Mouse (Mus musculus): Measurements from ENCODE around the gene Mavs. TPM values are rescaled to one million over a fixed set of nuclear protein-coding genes. Genes with fewer than 3 reads are reported as not detected.
A peak's percentile ranks its signal among the peaks of the same experiment; 100 is the strongest.

Gene Mavs
- polyA plus RNA-seq, 1 experiment from 2014 or later = 13.8 TPM

DNA sequence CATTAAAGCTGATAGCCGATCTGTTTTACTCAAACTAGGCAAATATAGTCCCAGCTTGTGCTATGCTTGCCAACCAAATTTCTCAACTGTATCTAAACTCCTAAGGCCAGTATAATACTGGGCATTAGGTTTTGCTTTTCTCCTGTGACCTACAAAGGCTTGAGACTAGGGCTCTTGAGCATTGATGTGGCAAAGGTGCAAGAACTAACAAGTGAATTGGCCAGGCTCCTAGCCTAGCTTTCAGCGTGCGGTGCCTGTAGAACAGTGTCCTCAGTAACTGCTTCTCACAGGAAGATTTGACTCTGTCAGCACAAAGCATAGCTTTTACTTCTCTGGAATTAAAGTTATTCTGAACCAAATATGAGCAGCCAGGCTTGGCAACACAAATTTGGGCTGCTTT, 41.6 kb downstream of the Mavs start:
- H3K4me2 ChIP-seq (replicated peaks) = no peak overlapping the region
- H3K9ac ChIP-seq (replicated peaks) = no peak overlapping the region
- WGBS = 95% methylated on average over 3 of the region's 3 CpGs
- H3K9me3 ChIP-seq = no peaks in the 10 kb centered on the region
- peaks cover 65% of the 10 kb centered on the region for H3K36me3 ChIP-seq
- no peaks in the 10 kb centered on the region for H3K27me3 ChIP-seq
- H3K4me1 ChIP-seq = no peaks in the 10 kb centered on the region
- H3K4me3 ChIP-seq = no peak overlapping the region
- H3K27ac ChIP-seq (replicated peaks) = no peak overlapping the region
- no peak for ATAC-seq (ENCODE audit: low FRiP score, low read depth)

DNA sequence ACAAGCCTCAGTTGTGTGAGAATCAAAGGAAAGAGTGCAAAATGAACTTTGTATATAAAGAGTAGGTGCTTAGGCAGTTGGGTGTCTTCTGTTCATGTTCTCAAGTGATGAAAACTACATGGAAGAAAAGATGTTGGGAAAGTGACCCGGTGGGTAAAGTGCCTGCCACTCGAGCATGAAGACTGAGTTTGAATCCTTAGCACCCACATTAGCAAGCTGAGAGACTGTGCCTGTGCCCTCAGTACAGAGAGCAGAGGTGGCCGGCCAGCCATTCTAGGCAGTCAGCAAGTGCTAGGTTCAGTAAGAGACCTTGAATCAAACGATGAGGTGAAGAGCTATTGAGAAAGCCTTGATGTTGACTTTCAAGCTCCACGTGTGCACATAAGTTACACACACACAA, 42.9 kb downstream of the Mavs start:
- 92% methylated on average over 5 of the region's 5 CpGs for WGBS
- Histone ChIP-seq H3K36me3 (peaks cover 76% of the 10 kb centered on the region), H3K4me3 (no peak overlapping the region), H3K9ac (replicated peaks) (no peak overlapping the region), H3K9me3 (no peaks in the 10 kb centered on the region), H3K4me2 (replicated peaks) (no peak overlapping the region), H3K27me3 (no peaks in the 10 kb centered on the region), H3K27ac (replicated peaks) (no peak overlapping the region), H3K4me1 (no peaks in the 10 kb centered on the region)
- ATAC-seq (ENCODE audit: low FRiP score, low read depth) = no peak

DNA sequence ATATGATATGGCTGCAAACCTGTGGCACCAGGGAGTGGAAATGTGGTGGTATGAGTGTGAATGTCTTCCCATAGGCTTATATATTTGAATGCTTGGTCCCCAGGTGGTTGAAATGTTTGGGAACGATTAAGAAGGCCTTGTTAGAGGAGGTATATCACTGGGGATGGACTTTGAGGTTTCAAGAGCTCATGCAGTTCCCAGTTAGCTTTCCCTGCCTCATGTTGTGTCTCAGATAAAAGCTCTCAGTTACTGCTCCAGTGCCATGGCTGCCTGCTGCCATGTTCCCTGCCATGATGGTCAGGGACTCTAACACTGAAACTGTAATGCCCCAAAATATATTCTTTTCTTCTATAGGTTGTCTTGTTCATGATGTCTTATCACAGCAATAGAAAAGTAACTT, 47.7 kb downstream of the Mavs start:
- H3K4me2 ChIP-seq (replicated peaks) = no peak overlapping the region
- H3K9me3 ChIP-seq = no peaks in the 10 kb centered on the region
- H3K27me3 ChIP-seq = no peaks in the 10 kb centered on the region
- H3K9ac ChIP-seq (replicated peaks) = no peak overlapping the region
- H3K4me1 ChIP-seq = no peaks in the 10 kb centered on the region
- H3K36me3 ChIP-seq = peaks cover 70% of the 10 kb centered on the region
- no peak overlapping the region for H3K4me3 ChIP-seq
- 82% methylated on average over 1 of the region's 1 CpGs for WGBS
- no peak for ATAC-seq (ENCODE audit: low FRiP score, low read depth)
- no peak overlapping the region for H3K27ac ChIP-seq (replicated peaks)

DNA sequence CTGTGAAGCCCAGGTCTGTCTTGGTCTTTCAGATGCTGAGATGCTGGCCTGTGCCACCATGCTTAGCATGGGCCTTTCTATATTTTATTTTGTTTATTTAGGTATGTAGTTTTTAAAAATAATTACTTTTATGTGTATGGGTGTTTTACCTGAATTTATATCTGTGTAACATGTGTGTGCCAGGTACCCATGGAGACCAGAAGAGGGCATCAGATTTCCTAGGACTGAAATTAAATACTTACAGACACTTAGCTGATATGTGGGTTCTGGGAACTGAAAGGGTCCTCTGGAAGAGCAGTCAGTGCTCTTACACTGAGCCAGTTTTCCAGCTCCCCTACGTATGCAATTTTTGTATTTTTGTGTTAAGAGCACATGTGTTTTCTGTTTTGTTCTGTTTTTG, 52.4 kb downstream of the Mavs start:
- H3K4me3 ChIP-seq = no peak overlapping the region
- H3K36me3 ChIP-seq = peaks cover 63% of the 10 kb centered on the region
- H3K27me3 ChIP-seq = no peaks in the 10 kb centered on the region
- H3K4me2 ChIP-seq (replicated peaks) = no peak overlapping the region
- no peaks in the 10 kb centered on the region for H3K4me1 ChIP-seq
- no peak overlapping the region for H3K9ac ChIP-seq (replicated peaks)
- H3K27ac ChIP-seq (replicated peaks) = no peak overlapping the region
- ATAC-seq (ENCODE audit: low FRiP score, low read depth) = no peak
- no peaks in the 10 kb centered on the region for H3K9me3 ChIP-seq
- WGBS = 90% methylated on average over 1 of the region's 1 CpGs

DNA sequence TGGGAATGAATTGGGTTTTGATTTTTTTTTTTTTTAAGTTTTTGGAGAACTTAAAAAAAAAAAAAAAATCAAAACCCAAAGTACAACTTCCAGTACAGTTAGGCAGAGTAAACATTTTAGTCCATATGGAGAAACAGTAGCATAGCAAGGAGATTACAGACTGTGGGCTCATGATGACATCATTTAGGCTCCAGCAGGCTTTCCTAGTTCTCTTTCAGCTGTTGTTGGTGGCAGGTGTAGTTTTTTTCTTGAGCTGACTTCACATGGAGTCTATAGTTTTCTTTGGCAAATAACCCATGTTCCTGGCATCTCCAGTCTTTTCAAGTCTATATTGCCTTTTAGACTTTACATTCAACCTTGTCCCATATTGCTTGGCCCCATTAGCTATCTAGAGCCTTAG, 56.8 kb downstream of the Mavs start:
- Histone ChIP-seq H3K36me3 (peaks cover 70% of the 10 kb centered on the region), H3K9me3 (no peaks in the 10 kb centered on the region), H3K4me3 (no peak overlapping the region), H3K27ac (replicated peaks) (no peak overlapping the region), H3K4me2 (replicated peaks) (no peak overlapping the region), H3K27me3 (no peaks in the 10 kb centered on the region), H3K4me1 (no peaks in the 10 kb centered on the region), H3K9ac (replicated peaks) (no peak overlapping the region)
- no peak for ATAC-seq (ENCODE audit: low FRiP score, low read depth)

DNA sequence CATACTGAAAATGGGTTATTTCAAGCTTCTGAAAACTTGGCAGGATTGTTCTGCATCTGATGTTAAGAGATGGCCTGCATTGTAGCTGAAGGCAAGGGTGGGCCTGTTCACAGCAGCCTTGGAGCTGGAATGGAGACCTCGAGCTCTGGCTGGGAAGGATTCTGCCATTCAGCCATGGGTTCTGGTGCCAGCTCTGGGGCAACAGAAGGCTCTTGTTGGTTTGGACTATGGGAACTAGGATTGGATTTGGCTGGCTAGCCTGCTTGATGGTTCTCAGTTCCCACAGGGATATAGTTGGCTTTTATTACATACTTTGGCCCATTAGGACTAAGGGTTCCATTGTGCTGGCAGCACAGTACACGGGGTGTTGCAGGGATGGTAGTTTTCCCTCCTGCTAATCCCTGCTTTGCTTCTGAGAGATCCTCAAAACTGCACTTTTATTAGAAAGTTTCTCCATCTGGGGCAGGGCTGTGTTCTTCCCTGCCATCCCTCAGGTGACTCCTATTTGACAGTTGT, 62.9 kb downstream of the Mavs start:
- no peak overlapping the region for H3K4me3 ChIP-seq
- H3K4me1 ChIP-seq = no peaks in the 10 kb centered on the region
- no peak overlapping the region for H3K27ac ChIP-seq (replicated peaks)
- H3K36me3 ChIP-seq = peaks cover 69% of the 10 kb centered on the region
- 90% methylated on average over 2 of the region's 2 CpGs for WGBS
- H3K27me3 ChIP-seq = no peaks in the 10 kb centered on the region
- H3K4me2 ChIP-seq (replicated peaks) = no peak overlapping the region
- no peaks in the 10 kb centered on the region for H3K9me3 ChIP-seq
- ATAC-seq (ENCODE audit: low FRiP score, low read depth) = no peak
- no peak overlapping the region for H3K9ac ChIP-seq (replicated peaks)

Small RNA genes lying within 50 kb of the gene (microRNA-seq; reads per million reads assigned to microRNA genes)
- gene Mir103-2 = 113 reads per million, percentile 52 among the genes with 10 or more reads in this experiment

Other genes starting within 250 kb of the Mavs start
- gene Gfra4, start 191.0 kb upstream of the Mavs start, polyA plus RNA-seq (2016; fragmentation: Nextera tagmentation; extraction: Ambion mirVana) = 5.9 and 6.8 TPM in 2 replicates
- 2.0 and 2.1 TPM in 2 replicates for gene Adam33, start 170.2 kb upstream of the Mavs start, polyA plus RNA-seq (2016; fragmentation: Nextera tagmentation; extraction: Ambion mirVana)
- 0.13 and 0.27 TPM in 2 replicates for gene Siglec1, start 147.3 kb upstream of the Mavs start, polyA plus RNA-seq (2016; fragmentation: Nextera tagmentation; extraction: Ambion mirVana)
- gene Hspa12b, start 106.8 kb upstream of the Mavs start, polyA plus RNA-seq (2016; fragmentation: Nextera tagmentation; extraction: Ambion mirVana) = 6.4 and 7.6 TPM in 2 replicates
- gene Gm11037, start 100.6 kb upstream of the Mavs start, polyA plus RNA-seq (2016; fragmentation: Nextera tagmentation; extraction: Ambion mirVana) = not detected in 2 replicates
- gene 1700037H04Rik, start 74.0 kb upstream of the Mavs start, polyA plus RNA-seq (2016; fragmentation: Nextera tagmentation; extraction: Ambion mirVana) = 92.2 and 98.3 TPM in 2 replicates
- 16.2 and 17.4 TPM in 2 replicates for gene Cenpb, start 54.0 kb upstream of the Mavs start, polyA plus RNA-seq (2016; fragmentation: Nextera tagmentation; extraction: Ambion mirVana)
- gene Cdc25b, start 47.1 kb upstream of the Mavs start, polyA plus RNA-seq (2016; fragmentation: Nextera tagmentation; extraction: Ambion mirVana) = 107 and 111 TPM in 2 replicates
- 9.0 and 9.7 TPM in 2 replicates for gene Spef1, start 46.8 kb upstream of the Mavs start, polyA plus RNA-seq (2016; fragmentation: Nextera tagmentation; extraction: Ambion mirVana)
- gene Ap5s1, start 27.0 kb upstream of the Mavs start, polyA plus RNA-seq (2016; fragmentation: Nextera tagmentation; extraction: Ambion mirVana) = 25.6 and 28.7 TPM in 2 replicates
- gene Pank2, start 28.4 kb downstream of the Mavs start, polyA plus RNA-seq (2016; fragmentation: Nextera tagmentation; extraction: Ambion mirVana) = 61.9 and 72.8 TPM in 2 replicates
- gene Rnf24, start 118.8 kb downstream of the Mavs start, polyA plus RNA-seq (2016; fragmentation: Nextera tagmentation; extraction: Ambion mirVana) = 17.0 and 18.0 TPM in 2 replicates